Mouse (Mus musculus): ENCODE results near the gene Pcbp3.

The Pcbp3 gene

GRCm38 (mm10) chr10:76924441-76924840 lies 37.2 kb downstream of the Pcbp3 start:
- peak; percentile 22 for DNase-seq (ENCODE audit: low spot score)

GRCm38 (mm10) chr10:76918086-76918485 lies 43.6 kb downstream of the Pcbp3 start:
- no peak for DNase-seq (ENCODE audit: low spot score)

- DNase-seq (ENCODE audit: low spot score) = peak; percentile 63
Measured at GRCm38 (mm10) chr10:76906434-76906833, 55.3 kb downstream of the Pcbp3 start.

- DNase-seq (ENCODE audit: low spot score) = peak; percentile 88
Measured at GRCm38 (mm10) chr10:76905935-76906341, 55.7 kb downstream of the Pcbp3 start.

- peak; percentile 79 for DNase-seq (ENCODE audit: low spot score)
Measured at GRCm38 (mm10) chr10:76903694-76904093, 58.0 kb downstream of the Pcbp3 start.

- DNase-seq (ENCODE audit: low spot score) = peak; percentile 63
Measured at GRCm38 (mm10) chr10:76903099-76903498, 58.6 kb downstream of the Pcbp3 start.

GRCm38 (mm10) chr10:76902588-76902987 lies 59.1 kb downstream of the Pcbp3 start:
- DNase-seq (ENCODE audit: low spot score) = peak; percentile 97

- DNase-seq (ENCODE audit: low spot score) = no peak
Measured at GRCm38 (mm10) chr10:76898428-76898827, 63.3 kb downstream of the Pcbp3 start.

GRCm38 (mm10) chr10:76891456-76891855 lies 70.2 kb downstream of the Pcbp3 start:
- DNase-seq (ENCODE audit: low spot score) = no peak

- DNase-seq (ENCODE audit: low spot score) = no peak
Measured at GRCm38 (mm10) chr10:76883442-76884244, 78.0 kb downstream of the Pcbp3 start.

- no peak for DNase-seq (ENCODE audit: low spot score)
Measured at GRCm38 (mm10) chr10:76882644-76883441, 78.8 kb downstream of the Pcbp3 start.

GRCm38 (mm10) chr10:76881900-76882299 lies 79.8 kb downstream of the Pcbp3 start:
- peak; percentile 41 for DNase-seq (ENCODE audit: low spot score)

GRCm38 (mm10) chr10:76875310-76875709 lies 86.4 kb downstream of the Pcbp3 start:
- no peak for DNase-seq (ENCODE audit: low spot score)

GRCm38 (mm10) chr10:76874879-76875278 lies 86.8 kb downstream of the Pcbp3 start:
- DNase-seq (ENCODE audit: low spot score) = no peak

GRCm38 (mm10) chr10:76874398-76874797 lies 87.3 kb downstream of the Pcbp3 start:
- no peak for DNase-seq (ENCODE audit: low spot score)

- peak; percentile 89 for DNase-seq (ENCODE audit: low spot score)
Measured at GRCm38 (mm10) chr10:76873948-76874347, 87.7 kb downstream of the Pcbp3 start.

- peak; percentile 51 for DNase-seq (ENCODE audit: low spot score)
Measured at GRCm38 (mm10) chr10:76872736-76873135, 89.0 kb downstream of the Pcbp3 start.

GRCm38 (mm10) chr10:76865936-76866335 lies 95.8 kb downstream of the Pcbp3 start:
- no peak for DNase-seq (ENCODE audit: low spot score)

- DNase-seq (ENCODE audit: low spot score) = no peak
Measured at GRCm38 (mm10) chr10:76860998-76861397, 100.7 kb downstream of the Pcbp3 start.

GRCm38 (mm10) chr10:76859355-76860127 lies 102.1 kb downstream of the Pcbp3 start:
- DNase-seq (ENCODE audit: low spot score) = peak; percentile 42

GRCm38 (mm10) chr10:76857879-76858278 lies 103.8 kb downstream of the Pcbp3 start:
- no peak for DNase-seq (ENCODE audit: low spot score)

GRCm38 (mm10) chr10:76846480-76846879 lies 115.2 kb downstream of the Pcbp3 start:
- no peak for DNase-seq (ENCODE audit: low spot score)

All from MN1 (cell line).